In genomic region chr5:24029946-24030578, GRCm38 (mm10) we compare ENCODE assay signal across 8 mouse cellular contexts. TPM values are rescaled to one million over a fixed set of nuclear protein-coding genes. Genes with fewer than 3 reads are reported as not detected.
DNase-seq lines count a peak whose midpoint lies in the region; ATAC-seq and TF ChIP-seq lines count a peak whose summit lies in the region.

No protein-coding gene starts in this region.

- peak; percentile 62 for ATAC-seq in kidney, postnatal 0 days (replicated peaks; ENCODE audit: low FRiP score, low read depth)
- peak; percentile 78 for ATAC-seq in midbrain, embryonic 13.5 days

- peak overlapping the region; percentile 99 for H3K4me2 ChIP-seq in kidney, postnatal 0 days (ENCODE audit: low read length)
- peak overlapping the region; percentile 89 for H3K4me2 ChIP-seq in midbrain, embryonic 13.5 days (replicated peaks)

- H3K27me3 ChIP-seq in forebrain, embryonic 10.5 days (ENCODE audit: poor library complexity, severe bottlenecking) = no peaks in the 10 kb centered on the region
- no peaks in the 10 kb centered on the region for H3K27me3 ChIP-seq in kidney, postnatal 0 days (ENCODE audit: insufficient read depth, low read length)
- H3K27me3 ChIP-seq in midbrain, embryonic 13.5 days = no peaks in the 10 kb centered on the region

- no peak for TF ChIP-seq CTCF in kidney, postnatal 0 days (IDR thresholded peaks at IDR 0.05; ENCODE audit: low read depth)

- no peaks in the 10 kb centered on the region for H3K9me3 ChIP-seq in forebrain, embryonic 10.5 days
- no peaks in the 10 kb centered on the region for H3K9me3 ChIP-seq in kidney, postnatal 0 days (replicated peaks; ENCODE audit: low read length)
- no peaks in the 10 kb centered on the region for H3K9me3 ChIP-seq in midbrain, embryonic 13.5 days

- peaks cover 8% of the 10 kb centered on the region; the same call in 1 of the 2 replicates for H3K36me3 ChIP-seq in forebrain, embryonic 10.5 days (replicated peaks)
- 0 out of 2 replicates have a peak, but pooled peaks cover 2% of the 10 kb centered on the region for H3K36me3 ChIP-seq in kidney, postnatal 0 days (ENCODE audit: insufficient read depth, low read length)
- 0 out of 2 replicates have a peak, but pooled peaks cover 3% of the 10 kb centered on the region for H3K36me3 ChIP-seq in midbrain, embryonic 13.5 days

- WGBS in forebrain, embryonic 10.5 days = under 1% methylated on average over 72 of the region's 73 CpGs
- under 1% methylated on average over 54 of the region's 73 CpGs for WGBS in kidney, postnatal 0 days
- WGBS in midbrain, embryonic 13.5 days = under 1% methylated on average over 70 of the region's 73 CpGs

- DNase-seq in adrenal gland, postnatal 25 days = peak; percentile 28
- DNase-seq in adrenal gland, adult 8-10 months = no peak
- peak; percentile 15 for DNase-seq in right cerebral cortex, adult 18-20 months
- DNase-seq in right cerebral cortex, adult 2 months (ENCODE audit: low spot score in 2 of 2) = no peak
- no peak for DNase-seq in forebrain, embryonic 10.5 days (ENCODE audit: extremely low spot score, low spot score)
- DNase-seq in kidney, postnatal 0 days (ENCODE audit: low spot score) = peak; percentile 39
- DNase-seq in layer of hippocampus, adult 11-12 months (ENCODE audit: low spot score) = no peak

- peak overlapping the region; percentile 72 for H3K4me3 ChIP-seq in forebrain, embryonic 10.5 days
- H3K4me3 ChIP-seq in kidney, postnatal 0 days (replicated peaks; ENCODE audit: low read depth, low read length) = peak overlapping the region; percentile 84
- H3K4me3 ChIP-seq in midbrain, embryonic 13.5 days (replicated peaks) = peak overlapping the region; percentile 86

- H3K4me1 ChIP-seq in forebrain, embryonic 10.5 days = peaks cover 14% of the 10 kb centered on the region
- H3K4me1 ChIP-seq in kidney, postnatal 0 days (replicated peaks; ENCODE audit: insufficient read depth, low read length) = peaks cover 9% of the 10 kb centered on the region; the same call in 1 of the 2 replicates
- H3K4me1 ChIP-seq in midbrain, embryonic 13.5 days (replicated peaks) = peaks cover 21% of the 10 kb centered on the region

- H3K27ac ChIP-seq in forebrain, embryonic 10.5 days = peak overlapping the region; percentile 92
- peak overlapping the region; percentile 77 for H3K27ac ChIP-seq in kidney, postnatal 0 days
- H3K27ac ChIP-seq in midbrain, embryonic 13.5 days = peak overlapping the region; percentile 75

- peak overlapping the region; percentile 79 for H3K9ac ChIP-seq in kidney, postnatal 0 days (ENCODE audit: low read depth, low read length)
- H3K9ac ChIP-seq in midbrain, embryonic 13.5 days (replicated peaks) = peak overlapping the region; percentile 90

RNA-seq across cellular contexts. Expression of gene Fam126a, which starts 0.4 kb away (rescaled TPM):
- 98.2 and 127 TPM in 2 replicates for total RNA-seq in adrenal gland, postnatal 25 days (2021)
- total RNA-seq in adrenal gland, adult 8-10 months (2022) = 100 to 1,000 TPM in 2 of 4 experiments, 10 to 100 TPM in 2; 71.3 to 124 (median 96.4) TPM
- polyA plus RNA-seq in forebrain, embryonic 10.5 days (2016; fragmentation: Nextera tagmentation; extraction: Ambion mirVana) = 28.1 and 29.0 TPM in 2 replicates
- 10.7 and 11.1 TPM in 2 replicates for polyA plus RNA-seq in kidney, postnatal 0 days (2015; fragmentation: Nextera tagmentation; extraction: Ambion mirVana)
- polyA plus RNA-seq in midbrain, embryonic 13.5 days (2015; fragmentation: Nextera tagmentation; extraction: Ambion mirVana) = 35.8 and 38.7 TPM in 2 replicates

Comparison
In these comparisons a context has a peak if more than half of its experiments do, and no peak if none do; other contexts are left out.
1. DNase-seq: peak in adrenal gland, postnatal 25 days (single experiment), right cerebral cortex, adult 18-20 months (single experiment) and kidney, postnatal 0 days (single experiment); none in adrenal gland, adult 8-10 months (single experiment), right cerebral cortex, adult 2 months (0 of 2), forebrain, embryonic 10.5 days (single experiment) and layer of hippocampus, adult 11-12 months (single experiment).
2. Peak in every context shown above with its lines, with median percentiles within 50 percentile points of each other: H3K27ac ChIP-seq and H3K4me3 ChIP-seq.